Mouse (Mus musculus): ENCODE data around the gene Nfam1.

DNA sequence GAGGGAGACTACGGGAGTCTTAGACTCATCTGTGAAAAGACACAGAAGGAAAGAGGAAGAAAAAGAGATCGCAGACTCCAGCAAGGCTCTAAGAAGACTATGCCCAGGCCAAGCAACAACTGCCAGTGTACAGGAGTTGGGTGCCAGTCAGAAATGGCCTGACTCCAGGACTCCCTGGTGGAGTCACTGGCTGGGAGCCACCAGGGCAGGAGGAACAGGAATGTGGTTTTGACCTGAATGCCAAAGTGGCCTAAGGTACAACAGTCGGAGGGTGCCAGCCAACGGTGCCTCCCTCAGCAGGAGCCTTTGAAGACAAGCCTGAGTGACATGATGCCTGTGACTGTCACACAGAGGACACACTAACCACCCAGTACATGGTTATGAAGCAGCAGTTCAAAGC, 41.1 kb upstream of the Nfam1 start:
- TF ChIP-seq POLR2A (IDR thresholded peaks at IDR 0.05; ENCODE audit: low read depth, low read length) (no peak), CTCF (IDR thresholded peaks at IDR 0.05; ENCODE audit: extremely low read depth, insufficient read depth, insufficient read length, insufficient replicate concordance) (no peak)
